Mouse (Mus musculus): ENCODE measurements around the gene Slc48a1. TPM values are rescaled to one million over a fixed set of nuclear protein-coding genes. Genes with fewer than 3 reads are reported as not detected.
A peak's percentile ranks its signal among the peaks of the same experiment; 100 is the strongest.

The Slc48a1 gene
- polyA plus RNA-seq, 1 experiment = 117 TPM

DNA sequence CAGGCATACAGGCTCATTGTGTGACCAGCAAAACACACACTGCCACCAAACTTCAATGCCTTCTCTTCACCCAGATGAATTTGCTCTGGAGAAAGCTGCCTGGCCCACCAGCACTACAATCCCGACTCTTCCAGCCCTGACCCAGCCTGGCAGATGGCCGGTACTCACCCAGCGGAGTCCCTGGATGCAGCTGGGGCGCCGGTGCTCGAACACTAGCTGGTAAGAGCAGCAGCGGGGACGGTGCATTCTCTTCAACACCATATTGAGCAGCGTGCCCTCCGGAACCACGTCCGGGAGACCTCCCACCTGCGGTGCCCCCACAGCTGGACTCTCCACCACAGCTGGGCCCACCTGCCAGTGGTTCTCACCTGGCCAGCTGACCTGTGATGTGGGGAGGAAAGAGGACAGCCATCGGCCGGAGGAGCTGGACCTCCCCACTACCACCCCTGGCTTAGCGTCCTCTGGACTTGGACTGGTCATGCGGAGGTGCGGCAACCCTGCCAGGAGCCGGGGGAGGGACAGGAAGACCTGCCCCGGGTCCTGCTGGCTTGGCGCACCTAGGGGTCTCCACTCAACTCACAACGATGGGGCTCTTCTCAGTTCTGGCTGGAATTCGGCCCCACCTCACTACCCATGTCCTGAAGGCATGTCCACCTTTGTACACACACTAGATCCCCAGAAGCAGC is 11.6 kb upstream of the Slc48a1 start:
- H3K27ac ChIP-seq (ENCODE audit: insufficient read depth, low read length) = peak overlapping the region; percentile 12
- H3K27me3 ChIP-seq (ENCODE audit: control insufficient read depth, insufficient read depth, low read length) = 0 out of 2 replicates have a peak, but pooled peaks cover 2% of the 10 kb centered on the region
- peaks cover 13% of the 10 kb centered on the region for H3K4me1 ChIP-seq (ENCODE audit: control insufficient read depth, insufficient read depth, insufficient read length)
- TF ChIP-seq POLR2A (IDR thresholded peaks at IDR 0.05; ENCODE audit: low read depth, low read length) (no peak), CTCF (IDR thresholded peaks at IDR 0.05; ENCODE audit: extremely low read depth, insufficient read depth, insufficient read length, insufficient replicate concordance) (no peak)
- peak overlapping the region; percentile 58; the same call in 1 of the 2 replicates for H3K4me3 ChIP-seq (ENCODE audit: extremely low read depth, insufficient read depth, insufficient read length)
- DNase-seq (ENCODE audit: low read depth in 1 of 2, low spot score in 2 of 2) = no peak
- WGBS = 34% methylated on average over 23 of the region's 23 CpGs
- no peaks in the 10 kb centered on the region for H3K36me3 ChIP-seq (ENCODE audit: control insufficient read depth, insufficient read depth, low read length)

DNA sequence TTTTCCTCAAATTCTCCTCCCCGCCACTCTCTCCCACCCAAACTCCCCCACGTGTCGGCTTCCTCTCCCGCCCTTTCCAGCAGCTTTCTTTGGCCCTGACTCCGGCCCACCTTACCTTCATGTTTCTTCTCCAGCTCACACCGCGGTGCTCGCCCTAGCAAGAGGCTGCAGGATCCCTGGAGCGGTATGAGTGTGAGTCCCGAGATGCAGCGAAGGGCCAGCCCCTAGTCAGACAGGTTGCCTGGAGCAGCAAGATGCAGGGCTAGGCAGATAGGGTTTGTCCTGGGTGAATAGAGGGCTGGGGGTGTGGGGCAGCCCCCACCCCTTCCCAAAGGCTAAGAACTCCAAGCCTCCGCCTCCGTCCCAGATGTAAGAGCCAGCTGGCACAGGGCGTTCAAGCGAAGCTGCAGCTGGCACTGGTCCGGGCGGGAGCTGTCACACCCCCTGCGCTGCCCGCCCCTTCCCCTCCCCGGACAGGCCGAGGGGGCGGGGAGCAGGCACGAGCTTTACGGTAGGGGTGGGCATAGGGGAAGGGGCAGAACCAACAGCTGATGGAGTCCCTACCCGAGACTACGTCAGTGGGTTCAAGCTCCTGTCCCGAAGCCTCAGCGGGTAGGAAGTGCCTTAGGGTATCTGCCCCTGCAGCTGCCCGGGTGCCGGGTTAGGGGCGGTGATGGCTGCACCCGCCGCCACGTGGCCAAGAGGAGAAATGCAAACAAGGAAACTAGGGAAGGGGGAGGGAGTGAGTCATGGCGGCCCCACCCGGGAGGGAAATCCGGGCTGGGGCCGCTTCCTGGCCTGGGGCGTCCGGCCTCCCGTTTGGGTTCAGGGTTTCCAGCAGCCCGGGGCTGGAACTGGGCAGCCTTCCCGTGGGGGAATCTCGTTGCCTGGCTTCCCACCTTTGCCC is 10.8 kb upstream of the Slc48a1 start, which contains the start of gene Rapgef3:
TSS of gene Rapgef3 (minus strand) at position 693 of the 907 bp plus-strand sequence.
- whole genome bisulfite sequencing = 3% methylated on average over 44 of the region's 44 CpGs
- 0 out of 2 replicates have a peak, but pooled peaks cover 2% of the 10 kb centered on the region for H3K27me3 ChIP-seq (ENCODE audit: control insufficient read depth, insufficient read depth, low read length)
- no peaks in the 10 kb centered on the region for H3K36me3 ChIP-seq (ENCODE audit: control insufficient read depth, insufficient read depth, low read length)
- peak within 1 kb of the TSS; percentile 55 for H3K27ac ChIP-seq (ENCODE audit: insufficient read depth, low read length)
- peaks cover 12% of the 10 kb centered on the region for H3K4me1 ChIP-seq (ENCODE audit: control insufficient read depth, insufficient read depth, insufficient read length)
- DNase-seq (ENCODE audit: low read depth in 1 of 2, low spot score in 2 of 2) = peak; percentile 39 to 79
- peak within 1 kb of the TSS; percentile 58 for H3K4me3 ChIP-seq (ENCODE audit: extremely low read depth, insufficient read depth, insufficient read length)
- TF ChIP-seq POLR2A (IDR thresholded peaks at IDR 0.05; ENCODE audit: low read depth, low read length) = no peak; the same call in 1 of the 2 replicates
- TF ChIP-seq CTCF (IDR thresholded peaks at IDR 0.05; ENCODE audit: extremely low read depth, insufficient read depth, insufficient read length, insufficient replicate concordance) = peak; percentile 68; the same call in 1 of the 2 replicates

DNA sequence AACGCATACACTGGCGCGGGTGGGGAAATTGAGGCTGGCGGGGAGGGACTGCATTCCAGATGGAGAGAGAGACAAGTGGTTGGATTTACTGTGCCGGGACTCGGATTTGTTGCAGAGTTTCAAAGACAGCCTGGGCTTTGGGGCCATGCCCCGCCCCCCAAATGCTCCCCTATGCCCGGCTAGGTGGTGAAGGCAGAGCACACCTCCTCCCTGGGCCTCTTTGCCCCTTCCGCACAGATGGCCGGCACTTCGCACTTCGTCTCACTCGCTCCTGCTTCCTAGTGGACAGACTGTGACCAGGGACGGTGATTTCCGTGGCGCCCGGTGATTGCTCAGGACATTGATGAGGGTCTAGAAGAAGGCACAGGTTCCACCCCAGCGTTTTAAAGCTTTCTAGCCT is 10.1 kb upstream of the Slc48a1 start:
- DNase-seq (ENCODE audit: low read depth in 1 of 2, low spot score in 2 of 2) = peak in 1 of 2 experiments; percentile 38
- Histone ChIP-seq H3K27ac (ENCODE audit: insufficient read depth, low read length) (peak overlapping the region; percentile 55; the same call in 1 of the 2 replicates), H3K4me3 (ENCODE audit: extremely low read depth, insufficient read depth, insufficient read length) (peak overlapping the region; percentile 58), H3K27me3 (ENCODE audit: control insufficient read depth, insufficient read depth, low read length) (0 out of 2 replicates have a peak, but pooled peaks cover 2% of the 10 kb centered on the region), H3K36me3 (ENCODE audit: control insufficient read depth, insufficient read depth, low read length) (no peaks in the 10 kb centered on the region), H3K4me1 (ENCODE audit: control insufficient read depth, insufficient read depth, insufficient read length) (peaks cover 10% of the 10 kb centered on the region)
- TF ChIP-seq POLR2A (IDR thresholded peaks at IDR 0.05; ENCODE audit: low read depth, low read length) = no peak
- no peak for TF ChIP-seq CTCF (IDR thresholded peaks at IDR 0.05; ENCODE audit: extremely low read depth, insufficient read depth, insufficient read length, insufficient replicate concordance)
- whole genome bisulfite sequencing = 2% methylated on average over 18 of the region's 18 CpGs

DNA sequence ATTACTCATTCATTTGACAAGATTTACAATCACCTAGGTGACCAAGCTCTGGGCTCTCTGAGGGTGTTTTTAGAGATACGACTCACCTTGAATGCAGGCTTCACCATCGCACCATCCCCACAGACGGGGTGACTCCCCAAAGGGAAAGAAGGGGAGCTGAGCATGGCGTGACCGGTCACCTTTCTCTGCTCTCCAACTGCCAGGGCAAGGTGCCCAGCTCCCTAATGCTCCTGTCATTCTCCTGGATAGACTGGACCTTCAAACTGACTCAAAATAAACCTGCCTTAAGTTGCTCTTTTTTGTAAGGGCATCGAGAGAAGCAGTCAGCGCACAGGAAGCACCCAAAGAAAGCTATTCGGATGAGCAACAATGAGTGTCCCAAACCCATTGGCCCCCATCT is 8.0 kb upstream of the Slc48a1 start:
- no peak for TF ChIP-seq POLR2A (IDR thresholded peaks at IDR 0.05; ENCODE audit: low read depth, low read length)
- no peak for TF ChIP-seq CTCF (IDR thresholded peaks at IDR 0.05; ENCODE audit: extremely low read depth, insufficient read depth, insufficient read length, insufficient replicate concordance)
- Histone ChIP-seq H3K36me3 (ENCODE audit: control insufficient read depth, insufficient read depth, low read length) (no peaks in the 10 kb centered on the region), H3K4me3 (ENCODE audit: extremely low read depth, insufficient read depth, insufficient read length) (no peak overlapping the region), H3K27ac (ENCODE audit: insufficient read depth, low read length) (no peak overlapping the region), H3K27me3 (ENCODE audit: control insufficient read depth, insufficient read depth, low read length) (0 out of 2 replicates have a peak, but pooled peaks cover 2% of the 10 kb centered on the region), H3K4me1 (ENCODE audit: control insufficient read depth, insufficient read depth, insufficient read length) (peaks cover 4% of the 10 kb centered on the region)
- 90% methylated on average over 8 of the region's 8 CpGs for WGBS
- DNase-seq (ENCODE audit: low read depth in 1 of 2, low spot score in 2 of 2) = no peak

DNA sequence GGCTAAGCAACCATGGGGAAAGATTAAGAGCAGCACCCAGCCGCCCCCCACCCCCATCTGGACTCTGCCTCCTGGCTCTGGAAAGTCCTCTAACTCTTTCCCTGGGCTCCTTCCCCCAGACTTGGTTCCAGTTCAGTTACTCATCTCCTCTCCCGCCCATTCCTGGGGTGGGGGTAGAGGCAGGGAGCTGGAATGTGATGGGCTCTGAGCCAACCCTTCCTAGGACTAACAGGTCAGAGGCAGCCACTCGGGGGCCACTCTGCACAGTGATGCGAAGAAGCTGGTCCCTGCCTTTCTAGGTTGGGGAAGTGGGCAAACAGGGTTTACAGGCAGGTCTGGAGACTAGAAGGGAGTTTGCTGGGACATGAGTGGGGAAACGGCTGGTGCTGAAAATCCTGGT is 5.2 kb upstream of the Slc48a1 start:
- 72% methylated on average over 5 of the region's 5 CpGs for WGBS
- H3K27me3 ChIP-seq (ENCODE audit: control insufficient read depth, insufficient read depth, low read length) = no peaks in the 10 kb centered on the region
- no peak for DNase-seq (ENCODE audit: low read depth in 1 of 2, low spot score in 2 of 2)
- H3K4me3 ChIP-seq (ENCODE audit: extremely low read depth, insufficient read depth, insufficient read length) = no peak overlapping the region
- TF ChIP-seq CTCF (IDR thresholded peaks at IDR 0.05; ENCODE audit: extremely low read depth, insufficient read depth, insufficient read length, insufficient replicate concordance) (no peak), POLR2A (IDR thresholded peaks at IDR 0.05; ENCODE audit: low read depth, low read length) (no peak)
- H3K36me3 ChIP-seq (ENCODE audit: control insufficient read depth, insufficient read depth, low read length) = no peaks in the 10 kb centered on the region
- H3K27ac ChIP-seq (ENCODE audit: insufficient read depth, low read length) = peak overlapping the region; percentile 37; the same call in 1 of the 2 replicates
- no peaks in the 10 kb centered on the region for H3K4me1 ChIP-seq (ENCODE audit: control insufficient read depth, insufficient read depth, insufficient read length)

DNA sequence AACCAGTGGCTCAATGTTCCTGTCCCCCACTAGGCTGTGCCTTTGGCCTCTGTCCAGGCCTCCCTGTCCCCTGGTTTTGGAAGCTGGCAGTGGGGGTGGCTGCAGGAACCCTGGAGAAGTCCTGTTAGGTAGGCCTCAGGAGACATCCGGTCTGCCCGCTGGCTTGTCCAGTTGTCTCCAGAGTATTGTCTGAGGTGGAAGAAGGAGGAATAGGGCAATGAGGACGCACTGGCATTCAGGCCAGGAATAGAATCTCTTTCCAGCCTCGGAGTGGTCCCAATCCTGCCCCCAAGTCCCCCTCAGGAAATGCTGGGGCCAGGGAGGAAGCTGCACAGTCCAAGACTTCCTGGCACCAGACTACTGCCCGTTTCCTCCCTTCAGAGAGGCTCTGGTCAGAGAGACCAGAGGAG is 4.4 kb upstream of the Slc48a1 start:
- TF ChIP-seq POLR2A (IDR thresholded peaks at IDR 0.05; ENCODE audit: low read depth, low read length) (no peak), CTCF (IDR thresholded peaks at IDR 0.05; ENCODE audit: extremely low read depth, insufficient read depth, insufficient read length, insufficient replicate concordance) (no peak)
- H3K4me1 ChIP-seq (ENCODE audit: control insufficient read depth, insufficient read depth, insufficient read length) = no peaks in the 10 kb centered on the region
- 56% methylated on average over 5 of the region's 5 CpGs for WGBS
- no peaks in the 10 kb centered on the region for H3K36me3 ChIP-seq (ENCODE audit: control insufficient read depth, insufficient read depth, low read length)
- H3K27ac ChIP-seq (ENCODE audit: insufficient read depth, low read length) = peak overlapping the region; percentile 33; the same call in 1 of the 2 replicates
- no peaks in the 10 kb centered on the region for H3K27me3 ChIP-seq (ENCODE audit: control insufficient read depth, insufficient read depth, low read length)
- H3K4me3 ChIP-seq (ENCODE audit: extremely low read depth, insufficient read depth, insufficient read length) = no peak overlapping the region
- DNase-seq (ENCODE audit: low read depth in 1 of 2, low spot score in 2 of 2) = no peak
